Mouse (Mus musculus) limb, embryonic 15.5 days (tissue): ENCODE data around the gene Cygb. TPM values are rescaled to one million over a fixed set of nuclear protein-coding genes. Genes with fewer than 3 reads are reported as not detected.
"Not testable (repeated sequence)": the region's sequence is repeated elsewhere in the genome, so short reads cannot be mapped to it uniquely, and the experiment has no call there.

Experiments
- ATAC-seq: fragments of 200-750 bp; cut with Nextera tagmentation; 2 replicates; pipeline ENCODE4 v1.8.0; 2017; ENCODE audit warnings: low read depth, moderate TSS enrichment; ENCODE audit not compliant: insufficient number of reproducible peaks, low FRiP score, low TSS enrichment
- H3K27ac ChIP-seq: fragments of 300-500 bp; sonication (generic); 2 replicates; pipeline ENCODE4 v1.5.1; 2015; ENCODE audit warnings: moderate library complexity, mild to moderate bottlenecking, inconsistent platforms
- H3K27me3 ChIP-seq: fragments of 300-500 bp; sonication (generic); 2 replicates; pipeline ENCODE4 v1.6.1; 2015; ENCODE audit warnings: inconsistent platforms
- H3K36me3 ChIP-seq: fragments of 300-500 bp; sonication (generic); 2 replicates; pipeline ENCODE4 v1.6.1; 2015; ENCODE audit warnings: inconsistent platforms
- H3K4me1 ChIP-seq: fragments of 300-500 bp; sonication (generic); 2 replicates; pipeline ENCODE4 v1.6.1; 2015; ENCODE audit warnings: inconsistent platforms
- H3K4me2 ChIP-seq: fragments of 300-500 bp; sonication (generic); 2 replicates; pipeline ENCODE4 v1.6.1; 2015; ENCODE audit warnings: mild to moderate bottlenecking, inconsistent platforms
- H3K4me3 ChIP-seq: fragments of 300-500 bp; sonication (generic); 2 replicates; pipeline ENCODE4 v1.5.1; 2015; ENCODE audit warnings: mild to moderate bottlenecking, inconsistent platforms
- H3K9ac ChIP-seq: fragments of 300-500 bp; sonication (generic); 2 replicates; pipeline ENCODE4 v1.6.1; 2015; ENCODE audit warnings: inconsistent platforms
- H3K9me3 ChIP-seq: fragments of 300-500 bp; sonication (generic); 2 replicates; pipeline ENCODE4 v1.6.1; 2016; ENCODE audit warnings: inconsistent platforms
- WGBS: fragments of 180-500 bp; shearing (Covaris S2); methylation state at CpG from one replicate; pipeline ENCODE4 v1.1.7; 2015; 5-methylcytosine and 5-hydroxymethylcytosine counted together
- polyA plus RNA-seq: library from polyadenylated mRNA; unstranded; fragments of >200 nt; fragmentation: Nextera tagmentation; extraction: Ambion mirVana; gene quantifications from 2 replicates; pipeline ENCODE4 v1.2.1, GENCODE M21; 2015

Gene Cygb
- polyA plus RNA-seq, 1 experiment from 2014 or later: 20.1 TPM

DNA sequence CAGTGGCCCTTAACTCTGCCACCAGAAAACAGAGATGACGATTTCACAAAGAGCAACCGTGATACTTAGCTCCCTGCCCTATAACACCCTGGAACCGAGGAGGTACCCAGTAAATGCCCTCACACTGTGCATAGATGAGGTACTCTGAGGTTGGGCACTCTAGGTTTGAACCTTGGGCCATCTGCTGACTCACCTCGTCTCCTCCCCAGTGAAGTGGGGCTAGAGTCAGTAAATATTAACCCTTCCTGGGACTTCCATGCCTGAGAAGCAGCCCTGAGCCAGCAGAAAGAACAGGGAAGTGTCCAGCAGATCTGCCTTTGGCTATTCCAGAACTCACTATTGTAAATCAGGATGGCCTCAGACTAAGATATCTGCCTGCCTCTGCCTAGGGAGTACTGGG is 29.7 kb upstream of the Cygb start:
- no peak for ATAC-seq
- no peaks in the 10 kb centered on the region for H3K9me3 ChIP-seq

DNA sequence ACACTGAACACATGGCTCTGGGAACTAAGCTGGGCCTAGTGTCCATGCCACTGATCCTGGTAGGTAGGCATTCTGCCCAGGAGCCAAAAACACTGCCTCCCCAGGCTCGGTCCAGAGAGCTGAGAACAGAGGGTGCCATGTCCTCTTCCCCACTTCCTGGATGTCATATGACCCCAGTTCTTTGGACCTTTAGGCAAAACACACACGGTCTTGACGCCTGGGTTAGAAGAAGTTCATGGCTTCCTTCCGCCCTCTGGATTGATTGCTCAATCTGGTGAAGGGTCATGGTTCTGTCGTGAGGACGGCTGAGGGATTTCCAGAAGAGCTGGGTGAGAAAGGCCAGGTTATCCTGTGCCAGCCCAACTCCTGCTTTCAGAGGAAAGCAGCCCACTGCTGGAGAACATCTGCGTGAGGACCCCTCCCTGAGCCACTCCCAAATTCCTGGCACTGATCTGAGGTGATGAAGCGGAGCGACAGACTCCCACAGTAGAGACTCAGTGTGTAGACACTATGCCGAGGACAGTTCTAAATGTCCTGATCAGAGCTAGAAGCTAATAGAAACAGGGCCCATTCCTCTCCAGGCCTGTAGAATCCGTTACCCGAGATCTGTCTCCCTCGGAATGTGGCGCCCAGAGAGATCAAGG is 28.5 kb upstream of the Cygb start:
- H3K9ac ChIP-seq: no peak overlapping the region
- H3K27ac ChIP-seq: peak overlapping the region; percentile 38; the same call in 1 of the 2 replicates
- 61% methylated on average over 14 of the region's 14 CpGs for WGBS
- no peak overlapping the region for H3K4me2 ChIP-seq
- H3K9me3 ChIP-seq: no peaks in the 10 kb centered on the region
- ATAC-seq: no peak
- peaks cover 49% of the 10 kb centered on the region for H3K36me3 ChIP-seq
- no peaks in the 10 kb centered on the region for H3K27me3 ChIP-seq
- H3K4me1 ChIP-seq: 0 out of 2 replicates have a peak, but pooled peaks cover 3% of the 10 kb centered on the region
- H3K4me3 ChIP-seq: no peak overlapping the region

More for the DNA sequence above, 29.7 kb upstream of the Cygb start:
- Histone ChIP-seq H3K4me2 (no peak overlapping the region), H3K4me1 (0 out of 2 replicates have a peak, but pooled peaks cover 3% of the 10 kb centered on the region), H3K4me3 (no peak overlapping the region), H3K36me3 (peaks cover 39% of the 10 kb centered on the region), H3K9ac (no peak overlapping the region), H3K27ac (no peak overlapping the region), H3K27me3 (no peaks in the 10 kb centered on the region)
- 79% methylated on average over 4 of the region's 4 CpGs for WGBS

DNA sequence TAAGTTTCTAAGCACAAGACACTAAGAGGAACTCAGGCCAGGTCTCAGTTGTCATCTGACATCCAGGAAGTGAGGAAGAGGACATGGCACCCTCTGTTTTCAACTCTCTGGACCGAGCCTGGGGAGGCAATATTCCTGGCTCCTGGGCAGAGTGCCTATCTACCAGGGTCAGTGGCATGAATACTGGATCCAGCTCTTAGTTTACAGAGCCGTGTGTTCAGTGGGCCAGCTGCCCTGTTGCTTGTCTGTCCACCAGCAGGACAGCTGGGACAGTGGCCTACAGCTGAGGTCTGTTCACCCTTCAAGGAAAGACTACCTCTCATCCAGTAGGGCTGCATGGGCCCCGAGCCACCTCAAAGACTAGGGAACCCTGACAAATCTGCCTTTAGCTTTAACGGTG is 27.0 kb upstream of the Cygb start:
- 79% methylated on average over 4 of the region's 4 CpGs for WGBS
- H3K36me3 ChIP-seq: peaks cover 64% of the 10 kb centered on the region

DNA sequence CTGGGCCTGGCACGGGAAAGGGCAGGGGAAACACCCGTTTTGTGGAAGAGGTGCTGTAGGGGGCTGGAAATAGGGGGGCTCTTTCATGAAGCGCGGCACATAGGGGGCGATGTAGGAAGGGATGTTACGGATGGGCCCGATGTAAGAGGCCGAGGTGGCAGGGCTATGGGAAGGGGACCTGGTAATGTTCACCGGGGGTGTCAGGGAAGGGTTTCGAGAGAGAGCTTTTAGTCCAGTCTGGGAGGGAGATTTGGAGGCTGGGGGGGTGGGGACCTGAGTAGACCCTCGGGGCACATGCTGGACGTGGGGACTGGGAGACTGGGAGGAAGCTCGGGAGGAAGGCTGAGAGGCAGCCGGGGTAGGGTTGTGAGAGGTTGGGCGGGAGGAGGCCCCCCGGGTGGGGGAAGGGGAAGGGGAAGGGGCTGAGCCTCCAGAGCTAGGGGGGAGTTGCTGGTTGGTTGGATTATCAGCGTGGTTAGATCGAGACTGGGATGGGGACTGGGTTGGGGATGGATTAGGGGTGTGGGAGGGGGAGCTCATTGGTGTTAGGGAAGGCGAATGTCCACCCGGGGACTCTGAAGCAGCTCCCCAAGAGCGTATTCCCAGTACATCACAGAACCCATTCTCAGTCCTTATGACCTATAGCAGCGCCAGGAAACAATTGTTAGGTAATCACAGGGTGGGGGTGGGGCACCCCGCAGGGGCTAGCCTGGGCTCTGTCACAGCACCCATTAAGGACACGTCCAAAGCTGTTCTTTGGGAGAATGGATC is 26.4 kb upstream of the Cygb start:
- Histone ChIP-seq H3K4me2 (no peak overlapping the region), H3K9me3 (no peaks in the 10 kb centered on the region), H3K4me3 (no peak overlapping the region), H3K9ac (no peak overlapping the region), H3K27me3 (no peaks in the 10 kb centered on the region), H3K36me3 (peaks cover 70% of the 10 kb centered on the region), H3K4me1 (0 out of 2 replicates have a peak, but pooled peaks cover 3% of the 10 kb centered on the region), H3K27ac (no peak overlapping the region)
- no peak for ATAC-seq
- WGBS: 70% methylated on average over 24 of the region's 24 CpGs

More for the DNA sequence above, 27.0 kb upstream of the Cygb start:
- no peak for ATAC-seq
- H3K4me1 ChIP-seq: 0 out of 2 replicates have a peak, but pooled peaks cover 3% of the 10 kb centered on the region
- no peaks in the 10 kb centered on the region for H3K27me3 ChIP-seq
- no peaks in the 10 kb centered on the region for H3K9me3 ChIP-seq
- no peak overlapping the region for H3K9ac ChIP-seq
- no peak overlapping the region for H3K27ac ChIP-seq
- no peak overlapping the region for H3K4me3 ChIP-seq
- no peak overlapping the region for H3K4me2 ChIP-seq

DNA sequence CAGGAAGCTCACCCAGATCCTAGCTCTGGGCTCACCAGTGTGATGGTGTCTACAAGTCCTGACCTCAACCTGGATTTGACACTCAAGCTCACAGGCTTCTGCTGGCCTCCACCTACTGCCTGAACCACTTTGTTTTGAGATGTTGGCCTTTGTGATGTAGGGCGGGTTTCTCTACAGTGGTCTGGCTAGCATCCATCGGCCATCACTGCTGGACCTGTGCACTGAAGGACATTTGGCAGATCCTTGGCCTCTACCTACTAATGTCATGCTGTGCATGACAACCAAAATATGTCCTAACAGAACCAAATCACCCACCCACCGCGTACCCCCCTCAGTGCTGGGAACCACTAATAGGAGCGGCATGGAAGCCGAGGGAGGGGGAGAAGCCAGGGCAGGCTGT is 25.0 kb upstream of the Cygb start:
- Histone ChIP-seq H3K4me2 (no peak overlapping the region), H3K36me3 (peaks cover 79% of the 10 kb centered on the region), H3K27ac (no peak overlapping the region), H3K4me3 (no peak overlapping the region), H3K27me3 (no peaks in the 10 kb centered on the region), H3K9ac (no peak overlapping the region), H3K9me3 (no peaks in the 10 kb centered on the region), H3K4me1 (peaks cover 12% of the 10 kb centered on the region; the same call in 1 of the 2 replicates)
- 92% methylated on average over 6 of the region's 6 CpGs for WGBS
- no peak for ATAC-seq

DNA sequence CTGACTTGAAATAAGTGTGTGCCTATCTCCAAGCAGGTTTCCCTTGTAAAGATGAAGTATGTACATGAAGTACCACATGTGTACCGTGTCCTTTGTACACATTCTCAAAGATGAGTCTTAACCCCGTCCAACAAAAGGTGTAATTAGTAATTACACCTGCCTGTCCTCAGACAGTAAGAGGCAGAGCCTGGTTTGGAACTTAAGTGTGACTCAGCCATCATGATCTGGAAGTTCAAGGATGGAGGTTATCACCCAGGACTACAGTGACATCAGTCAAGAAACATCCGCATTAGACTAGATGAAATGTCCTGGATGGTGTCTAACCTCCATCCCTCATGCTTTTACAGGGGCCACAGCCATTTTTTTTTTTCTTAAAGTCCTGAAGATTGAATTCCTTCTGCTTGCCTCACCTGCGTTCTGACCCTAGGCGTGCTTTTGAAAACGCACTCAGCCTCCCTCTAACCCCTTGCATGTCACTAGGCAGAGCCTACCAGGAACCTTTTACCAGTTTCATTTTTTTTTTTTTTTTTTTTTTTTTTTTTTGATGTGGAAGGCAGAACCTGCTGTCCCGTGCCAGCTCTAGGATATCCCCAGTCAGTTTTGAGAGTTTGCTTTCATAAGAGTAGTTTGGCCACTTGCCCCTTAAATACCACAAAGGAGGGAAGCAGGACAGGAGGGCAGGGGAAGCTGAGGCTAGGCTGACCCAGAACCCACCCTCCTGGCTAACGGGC is 23.8 kb upstream of the Cygb start:
- H3K36me3 ChIP-seq: peaks cover 89% of the 10 kb centered on the region
- H3K4me2 ChIP-seq: no peak overlapping the region
- no peak overlapping the region for H3K9ac ChIP-seq
- no peak overlapping the region for H3K4me3 ChIP-seq
- no peak overlapping the region for H3K27ac ChIP-seq
- WGBS: 72% methylated on average over 8 of the region's 8 CpGs
- ATAC-seq: no peak
- H3K27me3 ChIP-seq: no peaks in the 10 kb centered on the region
- peaks cover 22% of the 10 kb centered on the region for H3K4me1 ChIP-seq
- H3K9me3 ChIP-seq: no peaks in the 10 kb centered on the region

DNA sequence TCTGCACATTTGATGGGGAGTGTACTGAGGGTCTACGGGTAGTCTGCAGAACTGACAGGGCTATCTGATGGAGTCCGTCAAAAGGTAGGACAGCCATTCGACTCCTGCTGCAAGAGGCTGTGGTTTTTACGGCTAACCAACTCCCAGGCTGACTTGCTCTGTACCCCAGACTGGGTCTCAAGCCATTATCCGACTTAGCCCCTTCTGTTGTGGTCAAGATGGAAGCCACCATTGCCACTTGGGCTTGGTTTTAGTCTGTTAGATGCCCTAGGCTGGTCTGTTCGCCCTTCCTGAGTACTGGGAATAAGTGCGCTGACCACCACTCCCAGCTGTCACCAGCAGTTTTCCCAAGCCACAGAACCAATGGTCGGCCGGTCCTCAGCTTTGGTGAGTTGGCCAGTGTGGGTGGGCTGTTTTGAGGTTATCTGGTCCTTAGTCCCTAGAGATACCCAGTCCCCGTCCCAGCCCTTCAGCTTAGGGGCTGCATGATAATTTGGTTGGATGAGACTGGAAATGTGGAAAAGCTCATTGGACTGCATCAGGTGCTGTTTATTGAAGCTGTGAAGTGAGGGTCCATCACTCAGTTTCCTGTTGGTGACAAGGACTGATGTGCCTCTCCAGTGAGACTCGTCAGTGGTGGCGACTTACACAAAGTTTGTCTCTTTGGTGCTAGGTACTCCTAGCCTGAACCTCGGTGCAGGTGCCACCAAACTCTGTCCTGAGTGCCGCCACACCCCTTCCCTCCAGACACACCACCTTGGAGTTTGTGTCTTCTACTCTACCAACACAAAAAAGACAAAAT is 22.3 kb upstream of the Cygb start:
- no peak for ATAC-seq
- WGBS: 86% methylated on average over 14 of the region's 14 CpGs

DNA sequence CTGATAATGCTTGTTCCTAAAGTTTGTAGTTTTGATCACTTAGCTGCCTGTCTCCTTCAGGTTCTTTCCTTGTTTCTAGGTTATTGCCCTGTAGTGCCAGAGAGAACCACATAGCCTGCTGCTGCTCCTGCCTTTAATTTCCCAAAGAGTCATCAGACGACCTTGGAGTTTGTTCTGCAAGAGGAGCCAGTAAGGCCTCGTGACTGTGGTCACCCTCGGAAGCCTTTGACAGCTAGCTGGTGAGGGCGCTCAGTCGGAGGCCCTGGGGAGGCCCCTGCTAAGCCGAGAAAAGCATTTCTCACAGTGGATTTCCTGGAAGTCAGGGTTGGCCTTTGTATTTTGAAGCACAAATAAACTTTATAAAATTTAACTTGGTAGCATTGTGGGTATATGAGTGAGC is 21.3 kb upstream of the Cygb start:
- Histone ChIP-seq H3K4me1 (peaks cover 35% of the 10 kb centered on the region), H3K36me3 (peaks cover 70% of the 10 kb centered on the region)
- H3K4me2 ChIP-seq, ATAC-seq, H3K27me3 ChIP-seq, H3K9me3 ChIP-seq, H3K9ac ChIP-seq, H3K4me3 ChIP-seq, H3K27ac ChIP-seq: not testable (repeated sequence)
- WGBS: 79% methylated on average over 6 of the region's 6 CpGs

More for the DNA sequence above, 22.3 kb upstream of the Cygb start:
- no peaks in the 10 kb centered on the region for H3K9me3 ChIP-seq
- no peak overlapping the region for H3K4me3 ChIP-seq
- no peaks in the 10 kb centered on the region for H3K27me3 ChIP-seq
- H3K36me3 ChIP-seq: peaks cover 78% of the 10 kb centered on the region
- H3K9ac ChIP-seq: no peak overlapping the region
- peaks cover 27% of the 10 kb centered on the region for H3K4me1 ChIP-seq
- H3K27ac ChIP-seq: no peak overlapping the region
- H3K4me2 ChIP-seq: no peak overlapping the region

DNA sequence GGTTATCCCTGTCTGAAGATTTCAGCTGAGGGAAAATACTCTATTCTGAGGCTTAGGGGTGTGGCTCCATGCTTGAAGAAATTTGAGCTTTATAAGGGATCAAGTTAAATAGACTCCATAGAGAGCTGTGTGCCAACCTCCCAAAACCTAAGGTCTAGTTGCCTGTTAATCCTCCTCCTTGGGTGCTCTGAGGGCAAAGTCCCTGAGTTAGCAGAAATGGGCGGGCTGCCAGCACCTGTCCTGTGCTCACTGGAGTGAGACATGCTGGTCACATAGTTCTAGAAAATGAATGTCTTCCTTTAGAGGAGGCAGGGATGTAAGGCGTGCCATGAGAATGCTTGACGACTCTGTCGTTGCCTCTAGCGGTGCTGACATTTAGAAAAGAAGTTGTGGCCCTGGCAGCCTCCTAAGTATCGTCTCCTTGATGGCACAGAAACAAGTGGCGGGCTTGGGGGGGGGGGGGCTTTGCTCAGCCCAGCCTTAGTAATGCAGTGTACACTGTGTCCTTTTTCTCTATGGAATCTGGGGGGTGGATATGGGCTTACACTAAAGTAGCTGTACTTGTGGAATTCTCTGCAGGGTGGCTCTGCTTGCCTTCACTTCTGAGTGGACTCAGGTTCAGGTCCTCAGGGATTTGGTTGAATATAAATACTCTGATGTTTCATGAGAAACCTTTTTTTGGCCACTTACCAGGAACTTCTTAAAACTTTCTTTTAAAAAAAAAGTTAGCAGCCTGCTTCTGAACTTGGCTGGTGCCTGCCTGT is 20.7 kb upstream of the Cygb start:
- H3K36me3 ChIP-seq: peaks cover 69% of the 10 kb centered on the region
- ATAC-seq: no peak
- no peak overlapping the region for H3K4me2 ChIP-seq
- H3K9me3 ChIP-seq: no peaks in the 10 kb centered on the region
- peaks cover 35% of the 10 kb centered on the region for H3K4me1 ChIP-seq
- 83% methylated on average over 7 of the region's 7 CpGs for WGBS
- H3K4me3 ChIP-seq: no peak overlapping the region
- no peak overlapping the region for H3K27ac ChIP-seq
- H3K9ac ChIP-seq: no peak overlapping the region
- no peaks in the 10 kb centered on the region for H3K27me3 ChIP-seq

DNA sequence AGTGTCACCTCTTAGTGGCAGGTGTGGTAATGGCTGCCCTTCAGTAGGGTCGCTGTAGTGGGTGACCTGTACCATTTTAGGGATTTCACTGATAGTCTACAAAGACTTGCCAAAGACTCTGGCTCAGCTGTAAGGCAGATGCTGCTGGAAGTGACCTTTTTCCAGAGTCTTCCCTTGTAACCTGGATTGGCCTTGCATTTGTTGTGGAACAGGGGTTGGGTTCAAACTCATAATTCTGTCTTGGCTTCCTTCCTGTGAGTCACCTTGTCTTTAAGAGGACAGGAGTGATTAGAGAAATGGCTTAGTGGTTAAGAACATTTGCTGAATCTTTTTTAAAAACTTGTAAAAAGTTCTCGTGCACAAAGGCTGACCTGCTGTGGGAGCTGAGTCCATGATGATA is 19.3 kb upstream of the Cygb start:
- WGBS: 80% methylated on average over 2 of the region's 2 CpGs
- Histone ChIP-seq H3K27ac (no peak overlapping the region), H3K9ac (no peak overlapping the region), H3K4me2 (no peak overlapping the region), H3K4me1 (peaks cover 44% of the 10 kb centered on the region), H3K9me3 (no peaks in the 10 kb centered on the region), H3K4me3 (no peak overlapping the region), H3K36me3 (peaks cover 55% of the 10 kb centered on the region), H3K27me3 (no peaks in the 10 kb centered on the region)
- ATAC-seq: no peak

DNA sequence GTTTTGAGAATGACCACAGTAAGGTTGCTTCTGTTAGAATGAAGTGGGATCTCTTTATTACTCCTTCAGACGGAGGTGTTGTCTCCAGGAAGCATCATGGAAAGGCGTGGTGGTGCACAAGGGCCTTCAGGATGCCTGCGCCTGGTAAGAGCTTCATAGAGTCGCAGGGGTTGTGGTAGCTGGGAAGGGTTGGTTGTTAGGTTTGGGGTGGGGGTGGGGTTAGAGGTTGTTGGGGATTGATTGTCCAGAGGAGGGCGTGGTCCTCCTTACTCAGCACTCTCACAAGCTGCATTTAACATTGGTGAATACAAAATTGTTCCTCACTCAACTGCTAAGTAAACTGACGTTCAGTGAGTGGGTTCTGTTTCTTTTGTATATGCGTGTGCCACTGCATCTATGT is 18.5 kb upstream of the Cygb start:
- H3K9ac ChIP-seq: peak overlapping the region; percentile 76; the same call in 1 of the 2 replicates
- peaks cover 48% of the 10 kb centered on the region for H3K36me3 ChIP-seq
- no peak overlapping the region for H3K27ac ChIP-seq
- peaks cover 44% of the 10 kb centered on the region for H3K4me1 ChIP-seq
- 18% methylated on average over 7 of the region's 7 CpGs for WGBS
- H3K9me3 ChIP-seq: no peaks in the 10 kb centered on the region
- H3K27me3 ChIP-seq: no peaks in the 10 kb centered on the region
- no peak for ATAC-seq
- H3K4me3 ChIP-seq: peak overlapping the region; percentile 73
- H3K4me2 ChIP-seq: peak overlapping the region; percentile 72
